Mouse (Mus musculus): ENCODE measurements at regions not wholly inside any gene's neighbourhood (a gene's known extent, or its start where the extent isn't known, plus 50 kb on each side); places are given as distances from the start of the nearest gene placed in this dataset.

GRCm38 (mm10) chr7:83015756-83016155 lies 148.6 kb downstream of the Mex3b start:
- intact Hi-C loops (cut with DNase I) = loop anchor here (1.0 to 10.0 kb wide), 3 partner anchors 45 to 149 kb away; no protein-coding TSS in a partner anchor
- DNase-seq (ENCODE audit: low spot score in 2 of 2) = peak in 1 of 2 experiments; percentile 46

DNA sequence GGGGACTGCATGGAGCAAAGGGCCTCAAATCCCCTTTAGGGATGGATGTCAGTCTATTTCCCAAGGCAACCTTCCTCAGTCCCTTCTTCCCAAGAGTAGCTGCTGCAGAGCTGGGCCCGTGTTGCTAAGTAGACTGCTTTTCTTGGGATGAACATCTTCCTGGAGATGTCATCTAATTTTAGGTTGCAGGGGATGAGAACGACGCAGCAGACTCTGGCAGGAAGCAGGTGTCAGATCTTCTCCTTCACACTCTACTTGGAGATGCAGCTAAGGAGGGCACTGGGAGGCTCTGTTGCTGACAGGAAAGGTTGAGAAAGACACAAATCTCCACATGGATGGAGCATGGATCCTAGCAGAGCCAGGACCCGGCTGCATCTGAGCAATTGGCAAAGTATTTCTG lies 149.4 kb downstream of the Mex3b start:
- intact Hi-C loops (cut with DNase I) = loop anchor here (1.0 to 10.0 kb wide), 3 partner anchors 44 to 150 kb away; no protein-coding TSS in a partner anchor
- DNase-seq (ENCODE audit: low spot score in 2 of 2) = peak; percentile 15 to 86

DNA sequence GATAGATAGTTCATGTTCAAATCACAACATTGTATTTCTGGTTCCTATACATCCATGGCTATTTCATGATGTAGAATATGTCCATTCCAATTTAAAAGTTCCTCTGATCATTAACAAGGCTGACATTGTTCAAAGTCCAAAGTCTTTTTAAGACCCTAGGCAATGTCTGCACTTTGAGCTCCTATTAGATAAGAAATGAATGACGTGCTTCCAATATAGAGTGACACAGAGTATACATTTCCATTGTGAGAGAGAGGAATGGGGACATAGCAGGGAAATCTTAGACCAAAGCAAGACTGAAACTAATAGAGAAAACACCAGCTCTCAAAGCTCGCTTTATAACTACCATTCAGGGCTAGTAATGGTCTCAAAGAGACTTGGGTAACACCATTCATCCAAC lies 153.5 kb downstream of the Mex3b start:
- intact Hi-C loops (cut with DNase I) = no loop called here
- DNase-seq (ENCODE audit: low spot score in 2 of 2) = no peak

- intact Hi-C loops (cut with DNase I) = no loop called here
- DNase-seq (ENCODE audit: low spot score in 2 of 2) = no peak
Observed at GRCm38 (mm10) chr7:83023990-83024389, 156.9 kb downstream of the Mex3b start.

DNA sequence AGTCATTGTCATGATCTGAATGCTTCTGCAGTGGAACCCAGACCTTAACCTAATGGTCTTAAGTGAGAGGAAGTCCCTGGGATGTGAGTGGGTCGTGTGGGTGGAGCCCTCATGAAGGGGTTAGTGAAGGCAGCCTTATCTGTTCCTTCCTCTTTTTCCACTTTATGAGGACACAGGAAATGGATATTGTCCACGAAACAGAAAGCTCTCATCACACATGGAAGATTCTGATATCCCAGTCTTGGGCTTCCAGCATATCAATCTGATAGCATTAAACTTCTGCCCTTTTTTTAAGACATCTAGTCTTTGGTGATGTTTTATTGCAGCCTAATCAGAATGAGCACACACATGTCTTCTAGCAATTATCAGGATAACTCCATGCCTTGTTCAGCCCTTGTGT lies 164.0 kb downstream of the Mex3b start:
- DNase-seq (ENCODE audit: low spot score in 2 of 2) = no peak
- intact Hi-C loops (cut with DNase I) = no loop called here

DNA sequence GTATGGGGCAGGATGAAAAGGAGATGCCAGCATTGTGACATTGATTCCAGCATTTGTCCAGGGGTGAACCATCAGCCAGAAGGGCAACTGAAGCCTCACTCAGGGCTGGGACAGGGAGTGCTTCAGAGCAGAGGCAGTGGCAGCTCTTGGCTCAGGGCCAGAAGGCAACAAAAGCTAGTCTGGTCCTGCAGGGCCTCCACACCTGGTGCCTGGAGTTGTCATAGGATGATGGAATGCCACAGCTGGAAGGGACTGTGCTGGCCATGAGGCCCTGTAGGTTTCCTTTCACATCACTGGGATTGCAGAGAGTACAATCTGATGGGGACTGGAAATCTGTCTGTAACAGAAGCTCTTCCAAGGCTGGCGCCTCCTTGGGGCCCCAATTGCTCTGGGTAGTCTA lies 164.9 kb downstream of the Mex3b start:
- intact Hi-C loops (cut with DNase I) = no loop called here
- no peak for DNase-seq (ENCODE audit: low spot score in 2 of 2)

DNA sequence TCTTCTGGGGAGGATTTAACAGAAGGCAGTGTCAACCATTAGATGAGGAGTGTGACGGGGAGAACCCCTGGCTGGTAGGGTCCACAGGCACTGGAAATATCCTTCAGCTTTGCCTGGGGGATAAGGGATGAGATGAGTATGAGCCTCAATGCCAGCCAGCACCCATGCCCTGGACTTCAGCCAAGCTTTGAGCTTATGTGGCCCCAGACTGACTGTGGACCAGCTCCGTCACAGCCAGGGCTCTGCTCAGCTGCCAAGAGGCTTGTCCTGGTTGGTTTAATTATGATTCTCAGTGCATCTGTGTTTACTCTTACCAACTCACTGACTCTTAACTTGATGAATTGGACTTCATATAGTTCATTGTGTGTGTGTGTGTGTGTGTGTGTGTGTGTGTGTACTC lies 165.8 kb downstream of the Mex3b start:
- intact Hi-C loops (cut with DNase I) = no loop called here
- no peak for DNase-seq (ENCODE audit: low spot score in 2 of 2)

DNA sequence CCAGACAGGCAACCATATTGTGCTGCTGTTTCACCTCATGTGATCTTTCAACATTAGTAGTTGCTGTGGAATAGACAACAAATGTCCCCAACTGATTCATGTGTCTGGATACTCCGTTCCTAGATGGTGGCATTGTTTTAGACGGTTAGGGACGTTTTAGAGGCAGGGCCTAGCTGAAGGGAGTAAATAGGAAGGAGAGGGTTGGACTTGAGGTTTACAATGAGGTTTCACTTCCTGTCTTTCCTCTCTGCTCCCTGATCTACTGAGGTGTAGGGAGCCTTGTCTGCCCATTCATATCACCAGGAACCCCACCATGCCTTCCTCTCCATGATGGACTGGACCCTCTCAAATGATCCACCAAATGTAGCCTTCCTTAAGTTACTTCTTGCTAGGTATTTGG lies 168.1 kb downstream of the Mex3b start:
- intact Hi-C loops (cut with DNase I) = no loop called here
- DNase-seq (ENCODE audit: low spot score in 2 of 2) = no peak

- DNase-seq (ENCODE audit: low spot score in 2 of 2) = no peak
- intact Hi-C loops (cut with DNase I) = no loop called here
Observed at GRCm38 (mm10) chr7:83036397-83036796, 169.3 kb downstream of the Mex3b start.

GRCm38 (mm10) chr7:83037100-83037499 lies 170.0 kb downstream of the Mex3b start:
- intact Hi-C loops (cut with DNase I) = no loop called here
- DNase-seq (ENCODE audit: low spot score in 2 of 2) = no peak

- intact Hi-C loops (cut with DNase I) = no loop called here
- DNase-seq (ENCODE audit: low spot score in 2 of 2) = no peak
Observed at GRCm38 (mm10) chr7:83037714-83038113, 170.6 kb downstream of the Mex3b start.

- no peak for DNase-seq (ENCODE audit: low spot score in 2 of 2)
- intact Hi-C loops (cut with DNase I) = no loop called here
Observed at GRCm38 (mm10) chr7:83043746-83044145, 176.6 kb downstream of the Mex3b start.

- intact Hi-C loops (cut with DNase I) = no loop called here
- DNase-seq (ENCODE audit: low spot score in 2 of 2) = no peak
Observed at GRCm38 (mm10) chr7:83045266-83045665, 178.1 kb downstream of the Mex3b start.

DNA sequence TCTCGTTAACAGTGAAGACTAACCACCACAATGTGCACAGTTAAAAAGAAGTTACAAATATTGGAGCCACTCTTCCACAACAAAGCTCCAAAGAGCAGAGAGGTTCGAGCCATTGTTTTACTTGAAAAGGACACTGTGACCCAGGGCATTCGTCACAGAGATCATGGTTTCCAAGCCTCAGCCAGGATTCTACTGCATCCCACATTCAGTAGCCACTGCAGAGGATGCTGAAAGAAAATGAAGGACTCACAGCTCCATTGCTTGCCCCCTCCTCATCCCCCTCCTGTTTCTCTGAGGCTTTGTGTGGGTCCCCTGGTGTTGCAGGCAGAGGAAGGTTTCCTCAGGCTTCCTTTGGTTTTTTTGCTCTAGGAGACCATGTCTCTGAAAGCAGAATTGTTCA lies 182.9 kb downstream of the Mex3b start:
- DNase-seq (ENCODE audit: low spot score in 2 of 2) = no peak
- intact Hi-C loops (cut with DNase I) = no loop called here

DNA sequence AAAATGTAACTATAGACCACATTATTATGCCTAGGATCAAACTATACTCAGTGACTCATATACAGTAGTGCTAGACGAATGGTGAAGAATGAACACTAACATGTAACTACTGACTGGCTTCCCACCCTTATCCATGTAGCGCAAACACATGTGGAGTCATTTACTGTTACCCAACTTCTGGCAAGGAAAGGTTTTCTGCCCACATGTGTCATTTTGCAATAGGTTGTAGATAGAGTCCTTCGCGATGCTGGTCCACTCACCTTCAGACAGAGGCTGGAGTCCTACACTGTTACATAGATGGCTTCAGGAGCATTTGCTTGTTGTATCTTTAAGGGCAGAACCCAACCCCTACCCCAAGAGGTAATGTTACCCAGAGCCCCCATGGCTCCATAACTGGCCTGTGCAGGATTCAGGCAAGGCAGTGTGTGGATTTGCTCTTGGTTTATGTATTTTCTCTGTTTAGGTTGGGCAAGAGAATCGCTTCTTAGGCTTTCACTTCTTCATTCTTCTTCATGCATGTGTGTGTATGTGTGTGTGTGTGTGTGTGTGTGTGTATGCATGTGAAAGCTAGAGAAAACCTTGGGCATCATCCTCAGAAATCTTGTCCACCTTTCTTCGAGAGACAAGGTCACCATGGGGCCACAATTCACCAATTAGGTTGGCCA lies 183.8 kb downstream of the Mex3b start:
- no peak for DNase-seq (ENCODE audit: low spot score in 2 of 2)
- intact Hi-C loops (cut with DNase I) = no loop called here

- peak; percentile 36 to 84 for DNase-seq (ENCODE audit: low spot score in 2 of 2)
- intact Hi-C loops (cut with DNase I) = no loop called here
Observed at GRCm38 (mm10) chr7:83056101-83056935, 189.2 kb downstream of the Mex3b start.

DNA sequence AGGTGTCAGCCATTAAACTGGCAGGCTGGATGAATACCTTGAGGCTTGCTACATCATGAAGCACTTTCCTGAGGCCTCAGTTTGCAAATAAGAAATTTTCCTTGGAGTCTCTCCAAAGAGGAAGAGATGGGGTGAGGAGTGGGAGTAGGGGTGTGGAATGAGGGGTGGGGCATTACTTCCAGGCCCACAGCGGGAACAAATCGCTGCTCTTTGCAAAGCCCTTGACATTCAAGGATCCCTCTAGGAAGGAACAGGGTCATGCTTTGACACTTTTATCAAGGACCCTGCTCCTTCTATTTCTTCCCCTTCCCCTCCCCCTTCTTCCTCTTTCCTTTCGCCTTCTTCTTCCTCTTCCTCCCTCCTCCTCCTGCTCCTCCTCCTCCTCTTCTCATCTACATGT lies 193.2 kb downstream of the Mex3b start:
- DNase-seq (ENCODE audit: low spot score in 2 of 2) = no peak
- intact Hi-C loops (cut with DNase I) = loop anchor here (2.0 to 5.0 kb wide), 2 partner anchors 44 to 102 kb away; no protein-coding TSS in a partner anchor

GRCm38 (mm10) chr7:83060733-83061132 lies 193.6 kb downstream of the Mex3b start:
- intact Hi-C loops (cut with DNase I) = loop anchor here (1.0 to 5.0 kb wide), 5 partner anchors 44 to 194 kb away; no protein-coding TSS in a partner anchor
- no peak for DNase-seq (ENCODE audit: low spot score in 2 of 2)

DNA sequence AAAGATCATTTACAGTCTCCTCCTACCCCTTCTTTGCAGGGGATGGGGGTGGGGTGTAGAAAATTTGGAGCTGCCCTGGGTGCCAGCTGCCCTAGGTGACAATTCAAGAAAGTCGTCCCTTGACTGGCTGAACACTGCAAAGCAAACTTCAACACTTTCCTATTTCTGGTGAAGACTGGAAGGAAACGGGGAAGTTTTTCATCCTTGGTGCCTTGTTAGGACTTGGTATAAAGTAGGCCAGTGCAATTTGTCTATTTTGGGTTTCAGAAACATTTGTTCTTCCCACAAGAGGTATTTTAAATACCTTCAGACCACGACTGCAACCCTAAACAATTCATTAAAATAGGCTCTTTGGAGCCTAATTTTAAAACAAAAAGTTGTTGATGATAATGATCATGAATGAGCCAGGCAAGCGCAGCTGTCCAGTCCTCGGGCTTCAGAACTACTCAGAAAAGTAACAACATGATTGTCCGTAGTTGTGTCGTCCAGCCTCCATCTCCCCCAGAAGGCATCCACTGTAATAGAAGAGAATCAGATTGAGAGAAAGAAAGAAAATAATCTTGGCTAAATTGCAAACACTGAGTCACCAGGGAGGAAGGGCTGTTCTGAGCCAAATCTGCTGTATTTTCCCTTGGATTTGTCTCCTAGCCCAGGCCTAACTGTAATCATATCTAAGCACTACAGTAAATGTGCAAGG lies 194.2 kb downstream of the Mex3b start:
- DNase-seq (ENCODE audit: low spot score in 2 of 2) = peak; percentile 26 to 79
- intact Hi-C loops (cut with DNase I) = loop anchor here (1.0 to 5.0 kb wide), 5 partner anchors 45 to 195 kb away; no protein-coding TSS in a partner anchor

DNA sequence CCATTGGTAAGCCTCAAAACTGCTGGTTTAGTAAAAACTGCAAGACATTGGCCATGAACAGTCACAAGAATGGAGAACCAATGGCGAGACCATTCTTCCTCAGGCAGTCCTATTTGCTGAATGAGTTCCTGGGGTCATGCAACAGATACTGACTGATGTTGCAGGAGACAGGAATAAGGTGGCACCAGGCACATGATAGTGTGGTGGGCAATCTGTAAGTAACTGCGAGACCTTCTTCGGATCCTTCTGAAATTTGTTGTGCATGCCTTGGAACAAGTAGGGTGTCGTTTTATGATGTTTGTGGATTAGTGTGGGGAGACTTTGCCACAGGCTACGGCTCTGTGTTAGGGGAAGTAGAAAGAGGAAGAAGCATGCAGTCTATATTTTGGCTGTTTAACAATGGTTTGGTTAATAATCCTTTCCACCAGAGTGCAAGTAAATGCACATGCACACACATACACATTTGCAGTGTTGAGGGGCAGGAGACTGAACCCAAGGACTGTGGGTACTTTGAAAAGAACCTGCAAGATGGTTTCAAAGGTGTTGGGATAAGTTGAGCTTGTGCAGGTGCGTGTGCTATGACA lies 194.9 kb downstream of the Mex3b start:
- no peak for DNase-seq (ENCODE audit: low spot score in 2 of 2)
- intact Hi-C loops (cut with DNase I) = loop anchor here (1.0 to 5.0 kb wide), 5 partner anchors 45 to 196 kb away; no protein-coding TSS in a partner anchor

All from left cerebral cortex, postnatal 25 days (tissue).